Mouse (Mus musculus) layer of hippocampus, postnatal 25 days (tissue): ENCODE measurements around the gene Cpm. TPM values are rescaled to one million over a fixed set of nuclear protein-coding genes. Genes with fewer than 3 reads are reported as not detected.

Experiments
- DNase-seq, 2 experiments: peaks; one replicate each; pipeline ENCODE4 v3.0.0; 2022; ENCODE audit warnings: mixed read lengths in 2 of 2, low spot score in 1 of 2; ENCODE audit errors: extremely low spot score in 1 of 2
- total RNA-seq, 2 experiments: library from RNA; stranded (reverse); gene quantifications; 2 replicates each; pipeline ENCODE4 v1.2.3; 2021

Cpm gene
- total RNA-seq, 2 experiments from 2014 or later, result 8.5 to 11.4 TPM

DNA sequence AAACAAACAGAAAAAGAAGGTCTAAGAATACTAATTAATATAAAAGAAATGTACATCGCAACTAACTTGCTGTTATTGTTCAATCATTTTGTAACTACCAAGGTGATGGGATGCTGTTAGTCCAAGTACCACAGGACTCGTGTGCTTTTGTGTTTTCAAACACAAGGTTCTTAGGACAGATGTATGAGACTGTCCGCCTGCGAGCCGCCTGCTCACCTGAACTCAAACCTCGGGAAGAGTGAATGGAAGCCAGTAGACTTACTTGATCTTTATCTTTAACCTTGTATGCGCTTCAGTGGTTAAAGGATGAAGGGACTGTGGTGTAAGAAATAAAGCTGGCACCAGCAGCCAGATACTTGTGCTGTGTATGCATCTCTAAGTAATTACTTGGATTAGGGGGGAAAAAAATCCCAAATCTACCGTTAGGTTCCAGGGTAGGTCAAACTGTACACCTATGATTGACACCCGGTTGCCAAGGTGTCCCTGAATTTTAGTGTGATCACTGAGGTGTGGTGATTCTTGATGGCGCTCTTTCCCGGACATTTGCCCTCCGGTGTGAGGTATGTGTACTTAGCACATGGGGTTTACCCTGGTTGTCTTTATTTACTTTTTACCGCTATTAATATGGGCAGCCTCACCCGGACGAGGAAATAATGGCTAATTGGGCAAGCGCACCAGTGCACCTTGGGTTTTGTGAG lies 2.4 kb downstream of the Cpm start:
- DNase-seq, result no peak

DNA sequence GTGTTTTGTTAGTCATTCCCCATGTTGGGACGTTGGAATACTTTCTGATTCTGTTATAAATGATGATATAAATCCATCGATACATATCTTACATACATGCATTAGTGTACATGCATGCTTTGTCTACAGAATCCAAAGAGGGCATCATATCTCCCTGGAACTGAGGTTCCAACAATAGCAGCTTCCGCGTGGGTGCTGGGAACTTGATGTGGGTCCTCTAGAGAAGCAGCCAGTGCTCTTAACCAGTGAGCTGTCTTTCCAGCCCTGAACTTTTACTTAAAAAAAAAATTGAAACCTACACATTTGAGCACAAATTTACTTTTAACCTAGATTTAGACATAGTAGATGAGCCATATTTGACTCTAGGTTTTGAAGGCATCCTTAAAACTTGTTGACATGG lies 3.1 kb downstream of the Cpm start:
- no peak for DNase-seq

DNA sequence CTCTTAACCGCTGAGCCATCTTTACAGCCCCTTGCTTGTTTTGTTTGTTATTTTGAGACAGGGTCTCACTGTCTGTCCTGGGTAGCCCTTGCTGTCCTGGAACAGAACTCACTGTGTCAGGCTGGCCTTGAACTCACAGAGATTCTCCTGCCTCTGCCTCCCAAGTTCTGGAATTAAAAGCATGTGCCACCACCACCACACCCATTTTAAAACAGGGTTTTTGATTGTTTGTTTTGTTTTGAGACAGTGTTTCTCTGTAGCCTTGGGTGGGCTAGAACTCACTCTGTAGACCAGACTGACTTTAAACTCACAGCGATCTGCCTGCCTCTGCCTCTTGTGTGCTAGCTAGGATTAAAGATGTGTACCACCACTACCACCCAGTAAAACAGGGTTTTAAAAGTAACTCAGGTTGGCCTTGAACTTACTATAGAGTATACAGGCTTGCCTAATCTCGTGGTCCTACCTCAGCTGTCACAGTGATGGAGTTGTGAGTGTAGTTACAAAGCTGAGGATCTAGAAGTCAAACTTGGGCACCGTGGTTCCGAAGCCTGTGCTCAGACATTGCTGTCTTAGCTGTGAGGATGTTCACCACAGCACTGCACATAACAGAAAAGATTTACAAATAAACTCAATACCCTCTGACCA lies 4.4 kb downstream of the Cpm start:
- no peak for DNase-seq

DNA sequence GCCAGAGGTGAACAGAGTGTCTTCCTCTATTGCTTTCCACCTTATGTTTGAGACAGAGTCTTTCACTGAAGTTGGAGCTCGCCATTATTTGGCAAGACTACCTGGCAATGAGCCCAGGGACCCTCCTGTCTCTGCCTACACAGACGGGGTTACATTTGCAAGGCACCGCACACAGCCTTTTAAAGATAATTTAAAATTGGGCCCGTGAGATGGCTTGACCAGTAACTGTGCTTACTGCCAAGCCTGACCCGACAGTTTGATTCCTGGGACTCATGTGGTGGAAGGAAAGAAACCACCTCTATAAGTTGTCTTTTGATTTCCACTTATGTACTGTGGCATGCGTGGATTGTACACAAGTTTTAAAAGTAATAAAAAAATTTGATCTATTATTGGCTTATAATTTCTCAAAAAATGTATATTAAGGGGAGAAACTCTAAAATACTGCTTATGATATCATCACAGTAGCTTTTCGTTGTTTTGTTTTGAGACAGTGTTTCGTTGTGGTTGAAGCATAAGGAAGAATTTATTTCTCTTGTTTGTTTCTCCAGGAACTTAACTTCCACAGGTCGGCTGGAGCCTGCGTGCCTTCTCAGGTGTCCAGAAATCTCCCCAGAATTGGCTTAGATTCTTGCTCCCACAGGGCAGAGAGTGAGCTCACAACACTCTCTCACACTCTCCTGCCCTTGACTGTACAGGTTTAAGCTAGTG lies 5.2 kb downstream of the Cpm start:
- DNase-seq, result no peak

DNA sequence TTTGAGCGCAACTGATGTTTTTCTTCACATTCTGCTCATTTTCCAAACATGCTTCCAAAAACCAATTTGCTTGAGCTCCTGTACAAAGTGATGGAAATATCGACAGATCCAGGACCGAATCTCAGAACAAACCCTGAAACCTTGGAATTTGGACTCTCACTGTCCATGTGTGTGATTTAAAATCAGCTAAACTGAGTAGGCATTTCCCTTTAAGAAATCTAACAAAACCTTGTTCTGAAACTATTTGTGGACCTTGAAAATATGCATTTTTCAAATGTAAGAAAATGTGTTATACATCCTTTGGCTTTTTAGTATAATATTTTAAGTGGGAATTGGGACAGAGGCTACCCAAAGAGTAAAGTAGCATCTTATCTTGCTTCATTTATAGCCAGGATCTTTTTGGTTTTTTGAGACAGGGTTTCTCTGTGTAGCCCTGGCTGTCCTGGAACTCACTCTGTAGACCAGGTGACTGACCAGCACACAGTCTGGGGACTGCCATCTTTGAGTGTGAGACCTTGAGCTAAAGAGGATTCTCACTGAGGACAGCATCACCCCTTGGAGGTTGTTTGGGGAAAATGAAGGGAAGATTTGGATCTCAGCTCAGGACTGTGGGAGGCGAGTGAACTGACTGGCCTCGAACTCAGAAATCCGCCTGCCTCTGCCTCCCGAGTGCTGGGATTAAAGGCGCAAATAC lies 5.9 kb downstream of the Cpm start:
- no peak for DNase-seq

DNA sequence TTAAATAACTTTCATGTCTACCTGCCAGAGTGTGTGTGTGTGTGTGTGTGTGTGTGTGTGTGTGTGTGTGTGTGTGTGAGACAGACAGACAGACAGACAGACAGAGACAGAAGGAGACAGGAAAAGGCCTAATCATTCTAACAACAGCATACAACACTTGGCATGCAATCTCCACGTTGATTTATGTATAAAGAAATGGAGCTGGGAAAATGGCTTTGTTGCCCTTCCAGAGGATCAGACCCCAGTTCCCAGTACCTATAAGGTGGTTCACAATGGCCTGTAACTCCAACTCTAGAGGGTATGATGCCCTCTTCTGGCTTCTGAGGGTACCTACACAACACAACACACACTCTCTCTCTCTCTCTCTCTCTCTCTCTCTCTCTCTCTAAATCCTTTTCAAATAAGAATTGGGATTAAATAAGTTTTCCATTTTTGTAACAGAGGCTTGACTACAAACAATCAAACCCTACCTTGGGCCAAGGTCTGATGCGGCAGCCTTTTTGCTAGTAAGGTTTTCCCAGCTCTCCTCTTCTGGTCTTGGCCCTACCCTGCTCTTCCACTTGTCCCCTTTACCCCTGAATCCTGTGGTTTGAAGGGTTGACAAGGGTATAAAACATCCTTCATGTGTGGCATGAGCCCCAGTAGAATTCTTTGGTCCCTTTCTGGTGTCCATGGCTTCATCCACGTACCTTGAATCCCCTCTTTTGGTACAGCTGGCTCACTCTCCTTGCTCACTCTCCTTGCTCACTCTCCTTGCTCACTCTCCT lies 6.7 kb downstream of the Cpm start:
- DNase-seq, result no peak

DNA sequence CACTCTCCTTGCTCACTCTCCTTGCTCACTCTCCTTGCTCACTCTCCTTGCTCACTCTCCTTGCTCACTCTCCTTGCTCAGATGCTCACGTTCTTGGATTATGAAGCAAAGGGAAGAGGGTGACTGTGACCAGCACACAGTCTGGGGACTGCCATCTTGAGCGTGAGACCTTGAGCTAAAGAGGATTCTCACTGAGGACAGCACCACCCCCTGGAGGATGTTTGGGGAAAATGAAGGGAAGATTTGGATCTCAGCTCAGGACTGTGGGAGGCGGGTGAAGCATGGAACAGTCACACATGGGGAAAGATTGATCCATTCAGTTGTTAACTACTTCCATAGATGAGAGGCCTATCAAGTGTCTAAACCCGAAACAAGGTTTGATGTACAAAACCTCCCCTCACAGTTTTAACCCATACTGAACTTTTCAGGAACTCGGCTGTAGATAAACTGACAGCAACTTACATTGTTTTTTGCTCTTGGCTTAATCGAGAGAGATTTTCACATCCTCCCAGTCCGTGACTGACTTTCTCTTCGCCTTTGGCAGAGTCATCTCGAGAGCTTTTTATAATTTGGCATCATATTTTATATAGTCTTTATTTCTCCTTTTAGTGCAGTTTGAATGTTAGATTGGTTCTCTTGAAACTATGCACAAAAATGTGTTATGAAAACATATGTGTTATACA lies 7.9 kb downstream of the Cpm start:
- no peak for DNase-seq

DNA sequence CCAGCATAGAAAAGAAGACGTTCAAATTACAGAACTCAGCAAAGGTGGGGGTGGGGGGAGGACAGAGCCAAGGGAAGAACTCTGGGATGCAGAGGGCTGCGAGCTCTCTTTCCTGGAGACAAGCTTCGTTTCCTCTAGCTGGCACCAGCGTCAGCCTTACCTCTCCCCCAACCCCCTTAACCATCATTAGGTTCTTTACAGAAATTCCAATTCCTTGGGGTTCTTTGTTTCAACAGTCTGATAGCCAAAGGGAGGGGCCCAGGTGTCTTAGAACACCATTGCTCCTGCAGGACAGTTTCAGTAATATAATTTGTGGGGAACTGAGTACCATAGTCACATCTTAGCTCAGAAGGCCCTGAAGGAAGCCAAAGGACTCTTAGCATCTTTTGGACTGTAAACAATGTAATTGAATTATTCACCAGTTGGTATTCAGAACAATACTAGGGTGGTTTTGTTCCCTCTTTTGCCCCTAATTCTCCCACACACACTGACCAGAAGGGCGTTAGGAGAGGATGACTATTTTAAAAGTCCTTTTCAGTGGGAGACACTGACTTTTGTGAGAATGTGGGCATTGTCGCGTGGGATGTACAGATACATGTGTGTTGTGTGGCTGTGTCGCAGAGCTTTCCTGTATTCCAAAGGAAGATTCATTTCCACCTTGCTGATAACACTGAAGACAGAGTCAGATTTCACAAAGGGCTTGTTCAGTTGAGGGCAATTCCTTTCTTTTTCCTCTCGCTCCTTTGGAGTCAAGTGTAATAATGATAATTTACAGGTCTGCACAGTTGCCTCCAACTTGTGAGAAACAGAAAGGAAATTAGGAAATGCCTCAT lies 8.7 kb downstream of the Cpm start:
- no peak for DNase-seq

DNA sequence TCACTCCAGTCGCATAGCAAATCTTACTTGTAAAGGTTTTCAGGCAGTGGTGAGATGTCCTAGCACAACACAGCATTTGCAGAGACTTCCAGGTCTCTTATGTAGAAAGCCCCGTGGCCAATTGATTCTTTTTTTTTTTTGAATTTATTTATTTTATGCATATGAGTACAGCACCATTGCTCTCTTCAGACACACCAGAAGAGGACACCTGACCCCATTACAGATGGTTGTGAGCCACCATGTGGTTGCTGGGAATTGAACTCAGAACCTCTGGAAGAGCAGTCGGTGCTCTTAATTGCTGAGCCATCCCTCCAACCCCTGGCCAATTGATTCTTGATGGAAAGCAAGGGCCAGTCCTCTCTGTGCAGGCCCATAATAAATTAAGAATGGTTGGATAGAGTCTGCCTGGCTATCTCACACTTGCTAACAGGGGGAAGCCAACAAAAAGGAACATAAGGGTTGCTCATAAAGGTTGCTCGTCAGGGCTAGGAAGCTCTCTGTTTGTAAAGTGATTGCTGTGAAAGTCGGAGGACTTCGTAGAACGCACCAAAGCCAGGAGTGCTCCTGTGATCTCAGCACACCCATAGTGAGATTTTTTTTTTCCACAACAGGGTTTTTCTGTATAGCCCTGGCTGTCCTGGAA lies 9.4 kb downstream of the Cpm start:
- DNase-seq, result no peak

DNA sequence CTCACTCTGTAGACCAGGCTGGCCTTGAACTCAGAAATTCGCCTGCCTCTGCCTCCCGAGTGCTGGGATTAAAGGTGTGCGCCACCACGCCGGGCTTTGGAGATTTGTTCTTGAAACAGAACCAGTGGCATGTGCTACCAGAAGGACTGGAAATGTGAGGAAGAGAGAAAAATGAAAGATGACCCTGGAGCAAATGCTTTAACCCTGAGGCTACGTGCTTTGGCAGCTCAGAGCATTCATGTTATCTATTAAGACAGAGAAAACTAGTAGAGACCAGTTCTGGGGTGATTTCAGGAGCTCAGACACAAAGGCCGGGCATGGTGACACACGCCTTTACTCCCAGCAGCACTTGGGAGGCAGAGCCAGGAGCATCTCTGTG lies 9.9 kb downstream of the Cpm start:
- DNase-seq, result no peak

DNA sequence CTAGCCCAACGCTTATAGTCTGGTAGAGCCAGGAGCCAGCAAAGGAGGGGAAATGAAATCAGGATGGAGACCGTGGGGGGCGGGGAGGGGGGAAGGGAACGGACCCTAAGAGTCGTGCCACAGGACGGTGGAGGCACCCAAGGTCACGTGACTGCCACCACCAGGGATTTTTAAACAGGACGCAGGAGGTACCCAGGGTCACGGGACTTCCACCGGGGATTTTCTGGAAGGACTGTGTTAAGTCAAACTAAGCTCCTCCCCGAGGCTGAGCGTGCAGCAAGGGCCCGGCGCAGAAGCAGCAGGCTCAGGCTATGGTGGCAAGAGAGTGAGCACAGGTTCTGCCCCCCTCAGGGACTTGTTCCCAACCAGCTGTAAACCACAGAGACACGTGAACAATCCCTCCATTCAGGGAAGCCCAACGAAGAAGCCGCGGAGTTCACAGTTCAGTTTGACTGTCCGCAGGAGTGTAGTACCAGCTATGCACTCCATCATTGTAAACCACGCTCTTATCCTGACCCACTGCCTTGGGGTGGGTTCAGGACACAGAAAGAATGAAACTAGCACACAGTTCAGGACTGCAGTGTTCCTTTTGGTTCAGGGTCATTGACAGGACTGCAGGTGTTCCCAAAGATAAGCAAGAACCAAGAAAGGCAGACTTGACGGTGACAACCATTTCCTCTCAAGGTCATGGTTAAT lies 10.7 kb downstream of the Cpm start:
- no peak for DNase-seq

DNA sequence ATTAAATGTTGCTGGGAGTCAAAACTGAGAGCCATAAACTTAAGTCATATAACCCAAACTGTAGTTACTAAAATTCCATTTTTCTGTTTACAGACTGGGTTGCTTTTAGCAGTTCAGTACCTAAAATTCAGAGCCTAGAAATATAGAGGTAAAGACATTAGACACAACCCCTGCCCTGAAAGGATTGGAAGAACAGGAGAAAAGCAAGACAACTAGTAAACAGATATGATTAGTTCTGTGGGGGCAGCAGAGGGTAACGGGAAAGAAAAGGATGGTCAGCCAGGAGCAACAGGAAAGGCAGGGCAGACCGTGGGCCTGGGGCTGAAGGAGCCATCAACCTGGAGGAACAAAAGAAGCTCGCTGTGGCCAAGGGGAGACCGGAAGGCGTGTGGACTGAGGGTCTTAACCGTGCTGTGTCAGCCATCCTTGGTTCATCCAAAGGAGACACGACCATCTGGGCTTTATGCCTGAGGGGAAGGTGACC lies 11.3 kb downstream of the Cpm start:
- DNase-seq, result no peak

DNA sequence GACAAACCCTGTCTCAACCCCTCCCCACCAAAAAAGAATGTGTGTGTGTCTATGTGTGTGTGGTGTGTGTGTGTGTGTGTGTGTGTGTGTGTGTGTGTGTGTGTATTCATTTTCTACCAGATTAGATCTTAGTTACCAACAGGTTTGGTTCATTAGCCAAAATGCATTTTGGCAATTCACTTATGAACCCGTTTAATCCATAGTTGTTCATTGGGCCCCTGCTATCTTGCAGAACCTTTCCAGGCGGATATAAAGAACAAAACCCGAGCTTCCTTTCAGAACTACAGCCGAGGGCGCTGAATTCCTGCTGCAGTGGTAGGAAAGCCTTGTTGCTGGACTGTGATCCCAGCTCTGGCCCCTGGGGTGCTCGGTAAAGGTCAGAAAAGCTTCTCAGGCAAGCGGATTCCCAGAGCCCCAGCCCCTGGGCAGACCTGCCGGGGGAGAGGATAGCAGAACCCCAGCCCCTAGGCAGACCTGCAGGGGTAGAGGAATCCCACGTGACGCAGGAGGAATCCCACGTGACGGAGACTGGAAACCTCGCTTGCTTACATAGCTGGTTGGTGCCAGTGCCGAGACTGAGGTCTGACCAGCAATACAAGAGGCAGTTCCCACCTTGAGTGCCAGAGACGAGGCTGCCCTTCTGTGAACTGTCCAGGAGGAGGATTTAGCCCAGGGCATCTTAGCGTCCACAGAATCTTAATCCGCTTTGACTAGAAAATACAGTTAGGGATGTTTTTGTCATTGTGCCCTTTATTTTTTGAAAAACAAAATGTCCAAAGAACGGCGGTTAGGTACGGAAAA lies 12.3 kb downstream of the Cpm start:
- DNase-seq, result no peak

DNA sequence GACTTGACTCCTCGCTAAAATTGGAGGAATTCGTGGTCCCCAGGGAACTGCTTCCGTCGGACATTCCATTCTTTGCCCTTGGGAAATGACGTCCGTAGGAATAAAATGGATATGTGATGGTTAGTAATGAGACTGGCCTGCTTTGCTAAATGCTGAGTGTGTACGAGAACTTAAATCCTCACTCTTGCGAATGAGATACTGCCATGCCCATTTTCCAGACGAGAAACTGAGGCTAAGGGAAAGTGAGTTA lies 12.8 kb downstream of the Cpm start:
- no peak for DNase-seq

DNA sequence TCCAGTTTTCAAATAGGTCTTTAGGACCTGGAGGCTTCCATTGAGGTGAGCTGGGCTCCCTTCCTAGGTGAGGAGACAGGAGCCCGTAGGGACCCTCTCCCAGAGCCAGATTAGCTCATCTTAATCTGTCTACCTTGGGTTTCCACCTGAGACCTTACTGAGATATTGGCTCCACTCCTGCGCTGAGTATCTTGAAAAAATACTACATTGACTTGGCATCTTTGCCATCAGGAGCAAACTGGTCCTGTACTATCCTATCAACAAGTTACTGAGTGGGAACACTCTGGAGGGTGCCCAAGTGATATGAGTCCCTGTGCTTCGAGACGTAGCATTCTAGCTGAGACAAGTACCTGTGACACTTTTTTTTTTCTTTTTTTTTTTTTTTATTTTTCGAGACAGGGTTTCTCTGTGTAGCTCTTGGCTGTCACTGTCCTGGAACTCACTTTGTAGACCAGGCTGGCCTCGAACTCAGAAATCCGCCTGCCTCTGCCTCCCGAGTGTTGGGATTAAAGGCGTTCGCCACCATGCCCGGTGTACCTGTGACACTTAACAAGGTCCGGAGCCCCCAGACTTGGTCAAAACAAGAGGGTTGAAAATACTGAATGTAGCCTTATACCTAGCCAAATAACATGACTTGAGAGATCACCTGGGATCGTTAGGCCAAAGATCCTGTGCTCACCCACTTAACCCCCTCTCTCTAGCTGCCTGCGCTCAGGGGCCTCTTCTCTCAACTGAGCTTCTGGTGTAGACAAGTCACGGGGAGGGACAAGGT lies 13.4 kb downstream of the Cpm start:
- DNase-seq, result no peak

DNA sequence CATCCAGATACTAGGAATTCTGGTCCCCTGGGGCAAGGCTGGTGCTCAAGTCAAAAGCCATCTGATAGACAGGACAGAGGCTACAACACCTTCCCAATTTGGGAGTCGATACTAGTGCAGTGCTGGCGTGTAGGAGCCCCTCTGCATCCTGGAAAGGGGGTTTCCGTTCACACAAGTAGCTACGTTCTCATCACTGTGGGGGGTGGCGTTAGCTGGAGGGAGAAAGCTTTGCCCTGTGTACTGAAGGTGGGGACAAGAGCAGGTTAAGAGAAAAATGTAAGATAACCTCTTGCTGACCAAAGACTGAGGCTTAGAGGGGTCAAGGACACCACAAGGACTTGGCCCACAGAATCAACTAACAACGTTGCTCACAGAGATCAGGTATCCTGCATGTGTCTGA lies 14.0 kb downstream of the Cpm start:
- no peak for DNase-seq
